Comparison of ENCODE assay signal across 26 mouse cellular contexts in the genomic region with DNA sequence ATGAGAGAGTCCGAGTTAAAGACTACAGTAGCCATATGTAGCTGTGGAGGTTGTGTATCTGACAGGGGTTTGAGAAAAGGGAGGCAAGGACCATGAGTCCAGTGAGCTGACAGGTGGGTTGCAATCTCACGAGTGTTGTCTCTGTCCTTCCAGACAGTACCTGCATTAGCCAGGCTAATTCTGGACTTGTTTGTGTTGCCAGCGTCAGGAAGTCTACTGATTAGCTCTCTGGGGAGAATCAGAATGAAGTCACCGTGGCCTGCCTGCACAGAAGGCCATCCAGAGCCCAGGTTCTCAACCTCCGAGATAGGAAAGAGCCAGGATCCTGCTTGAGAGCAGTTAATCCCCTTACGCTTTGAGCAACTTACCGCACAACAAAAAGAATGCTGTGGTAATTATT. TPM values are rescaled to one million over a fixed set of nuclear protein-coding genes. Genes with fewer than 3 reads are reported as not detected.
"Had no signal": no experiment of that assay in that cellular context is flagged by ENCODE, and none has a peak within 500 bp of the region (broad histone marks: within the 10 kb centered on the region; RNA-seq: fewer than 3 reads in every experiment).

No protein-coding gene starts in this region.

- ATAC-seq: forebrain, embryonic 13.5 days; forebrain, embryonic 14.5 days; forebrain, embryonic 15.5 days; forebrain, embryonic 16.5 days; forebrain, postnatal 0 days had no signal

- H3K4me1 ChIP-seq: embryonic facial prominence, embryonic 12.5 days; embryonic facial prominence, embryonic 13.5 days; embryonic facial prominence, embryonic 15.5 days; forebrain, embryonic 10.5 days; forebrain, embryonic 12.5 days; forebrain, embryonic 13.5 days; forebrain, embryonic 15.5 days had no signal

- H3K27me3 ChIP-seq: embryonic facial prominence, embryonic 12.5 days; embryonic facial prominence, embryonic 13.5 days; embryonic facial prominence, embryonic 15.5 days; forebrain, embryonic 12.5 days; forebrain, embryonic 13.5 days; forebrain, embryonic 15.5 days had no signal

- H3K27ac ChIP-seq: embryonic facial prominence, embryonic 10.5 days; embryonic facial prominence, embryonic 12.5 days; embryonic facial prominence, embryonic 13.5 days; embryonic facial prominence, embryonic 15.5 days; forebrain, embryonic 10.5 days; forebrain, embryonic 12.5 days; forebrain, embryonic 13.5 days; forebrain, embryonic 15.5 days; gastrocnemius, adult 2 months; heart, adult 2 months; heart, embryonic 10.5 days had no signal

- DNase-seq: cerebellum, adult 9-11 months; cerebellum, postnatal 14 days; cerebellum, postnatal 36 days; embryo, embryonic 11 days; forebrain, postnatal 0 days; gastrocnemius, adult 2 months; gastrocnemius, postnatal 10 days; gastrocnemius, postnatal 14 days; gastrocnemius, postnatal 25 days; gastrocnemius, postnatal 36 days; heart, adult 18-20 months; heart, adult 2 months had no signal

- H3K4me3 ChIP-seq: embryonic facial prominence, embryonic 10.5 days; embryonic facial prominence, embryonic 12.5 days; embryonic facial prominence, embryonic 13.5 days; embryonic facial prominence, embryonic 15.5 days; erythroblast, embryonic 14.5 days; forebrain, embryonic 10.5 days; forebrain, embryonic 12.5 days; forebrain, embryonic 13.5 days; forebrain, embryonic 15.5 days; gastrocnemius, adult 2 months; heart, adult 2 months; heart, embryonic 10.5 days had no signal

RNA-seq across cellular contexts. Expression of gene Slc4a4, which starts 18.2 kb away (rescaled TPM):
- total RNA-seq: common myeloid progenitor, adult 5-6 weeks; granulocyte monocyte progenitor cell, adult 5-6 weeks had no signal
- polyA plus RNA-seq: erythroblast, embryonic 14.5 days had no signal
